ENCODE assay signal across 17 mouse cellular contexts in genomic region chr5:139337826-139338370, GRCm38 (mm10). TPM values are rescaled to one million over a fixed set of nuclear protein-coding genes. Genes with fewer than 3 reads are reported as not detected.
A peak's percentile ranks its signal among the peaks of the same experiment; 100 is the strongest.
DNase-seq lines count a peak whose midpoint lies in the region; ATAC-seq lines count a peak whose summit lies in the region.
"Had no signal": no experiment of that assay in that cellular context is flagged by ENCODE, and none has a peak within 500 bp of the region (broad histone marks: within the 10 kb centered on the region; RNA-seq: fewer than 3 reads in every experiment).

No protein-coding gene starts in this region.

- H3K9ac ChIP-seq in forebrain, embryonic 15.5 days (replicated peaks) = no peak overlapping the region
- H3K9ac ChIP-seq: embryonic facial prominence, embryonic 13.5 days; forebrain, embryonic 12.5 days had no signal

- H3K4me1 ChIP-seq in forebrain, embryonic 15.5 days = peaks cover 2% of the 10 kb centered on the region; the same call in 1 of the 2 replicates
- H3K4me1 ChIP-seq: forebrain, embryonic 12.5 days had no signal

- no peaks in the 10 kb centered on the region for H3K27me3 ChIP-seq in forebrain, embryonic 15.5 days
- H3K27me3 ChIP-seq: embryonic facial prominence, embryonic 13.5 days; forebrain, embryonic 12.5 days had no signal

- intact Hi-C loops in heart, postnatal 25 days (cut with DNase I) = no loop called here
- intact Hi-C loops in heart, postnatal 10 days (cut with DNase I) = no loop called here

- no peak for ATAC-seq in forebrain, embryonic 15.5 days (replicated peaks)

- no peaks in the 10 kb centered on the region for H3K9me3 ChIP-seq in forebrain, embryonic 15.5 days
- H3K9me3 ChIP-seq: embryonic facial prominence, embryonic 13.5 days; forebrain, embryonic 12.5 days; G1E had no signal

- H3K36me3 ChIP-seq in forebrain, embryonic 15.5 days = peaks cover 70% of the 10 kb centered on the region

- H3K4me2 ChIP-seq in forebrain, embryonic 15.5 days (replicated peaks) = no peak overlapping the region
- H3K4me2 ChIP-seq: embryonic facial prominence, embryonic 13.5 days; forebrain, embryonic 12.5 days had no signal

- no peak overlapping the region for H3K27ac ChIP-seq in forebrain, embryonic 15.5 days (replicated peaks)
- H3K27ac ChIP-seq: embryonic facial prominence, embryonic 13.5 days; forebrain, embryonic 12.5 days had no signal

- H3K4me3 ChIP-seq in forebrain, embryonic 15.5 days = no peak overlapping the region
- H3K4me3 ChIP-seq: embryonic facial prominence, embryonic 13.5 days; forebrain, embryonic 12.5 days; myocyte had no signal

- WGBS in forebrain, embryonic 15.5 days = 79% methylated on average over 13 of the region's 13 CpGs

- DNase-seq in heart, adult 18-20 months = peak; percentile 43 to 49
- no peak for DNase-seq in heart, postnatal 25 days (ENCODE audit: low spot score)
- peak; percentile 71 for DNase-seq in Muller cell, postnatal 12 days (ENCODE audit: inconsistent ontology term)
- peak; percentile 90 for DNase-seq in cerebellum, adult 9-11 months
- peak; percentile 47 to 53 for DNase-seq in heart, postnatal 10 days
- no peak for DNase-seq in lung, adult 18-20 months
- DNase-seq in layer of hippocampus, postnatal 14 days (ENCODE audit: low spot score in 2 of 2) = no peak
- DNase-seq: gastrocnemius, postnatal 25 days had no signal

RNA-seq across cellular contexts. Expression of gene Adap1, which starts 12.5 kb away (rescaled TPM):
- 1 to 10 TPM; 2.1 to 2.3 TPM for total RNA-seq in heart, adult 18-20 months (2021)
- total RNA-seq in heart, postnatal 25 days (2021) = 1 to 10 TPM; 1.4 to 1.5 TPM
- total RNA-seq in heart, postnatal 10 days (2021) = 1 to 10 TPM; 1.6 to 1.8 TPM
- polyA plus RNA-seq in forebrain, embryonic 15.5 days (2015; fragmentation: Nextera tagmentation; extraction: Ambion mirVana) = 37.0 and 38.7 TPM in 2 replicates
- 100 to 1,000 TPM; 263 to 264 TPM for total RNA-seq in layer of hippocampus, postnatal 14 days (2021)

RNA-seq across cellular contexts. Expression of gene Cox19, which starts 13.3 kb away (rescaled TPM):
- 100 to 1,000 TPM in 1 of 2 experiments, 10 to 100 TPM in 1; 82.6 to 103 TPM for total RNA-seq in heart, adult 18-20 months (2021)
- 10 to 100 TPM; 82.2 to 91.1 TPM for total RNA-seq in heart, postnatal 25 days (2021)
- 10 to 100 TPM; 88.8 to 96.4 TPM for total RNA-seq in heart, postnatal 10 days (2021)
- polyA plus RNA-seq in forebrain, embryonic 15.5 days (2015; fragmentation: Nextera tagmentation; extraction: Ambion mirVana) = 104 and 113 TPM in 2 replicates
- total RNA-seq in layer of hippocampus, postnatal 14 days (2021) = 10 to 100 TPM; 73.6 to 79.4 TPM

RNA-seq across cellular contexts. Expression of gene Cyp2w1, which starts 14.5 kb away (rescaled TPM):
- not detected for total RNA-seq in heart, adult 18-20 months (2021)
- not detected for total RNA-seq in heart, postnatal 25 days (2021)
- total RNA-seq in heart, postnatal 10 days (2021) = not detected
- polyA plus RNA-seq in forebrain, embryonic 15.5 days (2015; fragmentation: Nextera tagmentation; extraction: Ambion mirVana) = not detected in 2 replicates
- not detected for total RNA-seq in layer of hippocampus, postnatal 14 days (2021)
- total RNA-seq: G1E; gastrocnemius, postnatal 25 days; layer of hippocampus, adult 8-10 months; left cerebral cortex, postnatal 36 days; megakaryocyte, adult 5-6 weeks had no signal
- polyA plus RNA-seq: G1E; myocyte; testis, adult 2 months had no signal

RNA-seq across cellular contexts. Expression of gene Gpr146, which starts 39.6 kb away (rescaled TPM):
- total RNA-seq in heart, adult 18-20 months (2021) = 10 to 100 TPM; 39.6 to 40.5 TPM
- 10 to 100 TPM; 35.3 to 58.5 TPM for total RNA-seq in heart, postnatal 25 days (2021)
- total RNA-seq in heart, postnatal 10 days (2021) = 10 to 100 TPM; 33.7 to 37.2 TPM
- 1.3 and 1.5 TPM in 2 replicates for polyA plus RNA-seq in forebrain, embryonic 15.5 days (2015; fragmentation: Nextera tagmentation; extraction: Ambion mirVana)
- total RNA-seq in layer of hippocampus, postnatal 14 days (2021) = 10 to 100 TPM; 10.1 to 11.8 TPM

Comparison
In these comparisons a context has a peak if more than half of its experiments do, and no peak if none do; other contexts are left out.
1. DNase-seq: peak in heart, adult 18-20 months (2 of 2), Muller cell, postnatal 12 days (single experiment), cerebellum, adult 9-11 months (single experiment) and heart, postnatal 10 days (2 of 2); none in heart, postnatal 25 days (single experiment), lung, adult 18-20 months (0 of 2) and layer of hippocampus, postnatal 14 days (0 of 2).
2. RNA of gene Adap1, which starts 12.5 kb away (total RNA-seq): 263 to 264 TPM in layer of hippocampus, postnatal 14 days; 2.1 to 2.3 TPM in heart, adult 18-20 months, 1.6 to 1.8 TPM in heart, postnatal 10 days and 1.4 to 1.5 TPM in heart, postnatal 25 days; every median in the first group is over 10 times any median in the second.